Mouse (Mus musculus) myocyte (in vitro differentiated cells): ENCODE measurements around the gene Slc7a6. TPM values are rescaled to one million over a fixed set of nuclear protein-coding genes. Genes with fewer than 3 reads are reported as not detected.

Source experiments
- H3K27me3 ChIP-seq: one replicate; pipeline ENCODE4 v1.6.1; 2011; ENCODE audit not compliant: control insufficient read depth, insufficient read depth, insufficient read length
- H3K36me3 ChIP-seq: one replicate; pipeline ENCODE4 v1.6.1; 2011; ENCODE audit not compliant: control insufficient read depth, insufficient read depth
- H3K4me2 ChIP-seq: one replicate; pipeline ENCODE4 v1.6.1; 2011; ENCODE audit warnings: low read depth, control low read depth
- H3K4me3 ChIP-seq: one replicate; pipeline ENCODE4 v1.5.1; 2011; ENCODE audit warnings: mild to moderate bottlenecking, control low read depth, moderate library complexity
- H3K79me2 ChIP-seq: one replicate; pipeline ENCODE4 v1.6.1; 2011; ENCODE audit not compliant: control insufficient read depth, insufficient read depth
- H3ac ChIP-seq: one replicate; pipeline ENCODE4 v1.6.1; 2011; ENCODE audit not compliant: control insufficient read depth, insufficient read length
- CEBPB ChIP-seq: IDR thresholded peaks from 2 replicates; pipeline ENCODE4 v1.6.1; 2011; ENCODE audit warnings: mild to moderate bottlenecking, moderate library complexity; ENCODE audit not compliant: poor library complexity, insufficient read depth, severe bottlenecking
- E2F4 ChIP-seq: IDR thresholded peaks from one replicate; pipeline ENCODE4 v1.6.1; 2011; ENCODE audit warnings: mild to moderate bottlenecking, control low read depth, moderate library complexity; ENCODE audit not compliant: insufficient read depth
- MAX ChIP-seq: IDR thresholded peaks from one replicate; pipeline ENCODE4 v1.6.1; 2011; ENCODE audit warnings: low read depth, mild to moderate bottlenecking, control low read depth
- MYOD1 ChIP-seq, 3 experiments: IDR thresholded peaks; one replicate each; pipeline ENCODE4 v1.6.1; 2011; ENCODE audit warnings: control low read depth in 2 of 3, low read depth in 2 of 3, mild to moderate bottlenecking in 2 of 3, moderate library complexity in 1 of 3; ENCODE audit not compliant: insufficient read length in 2 of 3, control insufficient read depth in 1 of 3
- MYOG ChIP-seq, 3 experiments: IDR thresholded peaks; one replicate each; pipeline ENCODE4 v1.6.1; 2011; ENCODE audit warnings: control low read depth in 2 of 3, low read depth in 2 of 3, mild to moderate bottlenecking in 2 of 3; ENCODE audit not compliant: insufficient read length in 2 of 3, control insufficient read depth in 1 of 3, insufficient read depth in 1 of 3
- POLR2A ChIP-seq: IDR thresholded peaks from one replicate; pipeline ENCODE4 v1.6.1; 2011; ENCODE audit warnings: low read depth, mild to moderate bottlenecking, control low read depth, moderate library complexity; ENCODE audit not compliant: insufficient read length
- POLR2AphosphoS2 ChIP-seq: IDR thresholded peaks from one replicate; pipeline ENCODE4 v1.6.1; 2011; ENCODE audit warnings: low read depth, control low read depth; ENCODE audit not compliant: insufficient read length
- REST ChIP-seq: IDR thresholded peaks from one replicate; pipeline ENCODE4 v1.6.1; 2011; ENCODE audit warnings: mild to moderate bottlenecking, control low read depth, moderate library complexity; ENCODE audit not compliant: insufficient read depth, insufficient read length
- SRF ChIP-seq: IDR thresholded peaks from one replicate; pipeline ENCODE4 v1.6.1; 2011; ENCODE audit warnings: low read depth; ENCODE audit not compliant: control insufficient read depth, insufficient read length
- TCF12 ChIP-seq: IDR thresholded peaks from one replicate; pipeline ENCODE4 v1.6.1; 2011; ENCODE audit warnings: mild to moderate bottlenecking, control low read depth; ENCODE audit not compliant: poor library complexity, insufficient read depth, severe bottlenecking
- TCF3 ChIP-seq: IDR thresholded peaks from one replicate; pipeline ENCODE4 v1.6.1; 2011; ENCODE audit warnings: low read depth, control low read depth; ENCODE audit not compliant: insufficient read length
- USF1 ChIP-seq: IDR thresholded peaks from one replicate; pipeline ENCODE4 v1.6.1; 2011; ENCODE audit warnings: low read depth, mild to moderate bottlenecking, control low read depth, moderate library complexity
- polyA plus RNA-seq: library from polyadenylated mRNA; unstranded; fragments of >200 nt; fragmentation: generic; extraction: Trizol; gene quantifications from one replicate; pipeline ENCODE4 v1.2.1, GENCODE M21; 2012; ENCODE audit warnings: missing spikeins

Gene Slc7a6
- polyA plus RNA-seq, 1 experiment, result 12.8 TPM

DNA sequence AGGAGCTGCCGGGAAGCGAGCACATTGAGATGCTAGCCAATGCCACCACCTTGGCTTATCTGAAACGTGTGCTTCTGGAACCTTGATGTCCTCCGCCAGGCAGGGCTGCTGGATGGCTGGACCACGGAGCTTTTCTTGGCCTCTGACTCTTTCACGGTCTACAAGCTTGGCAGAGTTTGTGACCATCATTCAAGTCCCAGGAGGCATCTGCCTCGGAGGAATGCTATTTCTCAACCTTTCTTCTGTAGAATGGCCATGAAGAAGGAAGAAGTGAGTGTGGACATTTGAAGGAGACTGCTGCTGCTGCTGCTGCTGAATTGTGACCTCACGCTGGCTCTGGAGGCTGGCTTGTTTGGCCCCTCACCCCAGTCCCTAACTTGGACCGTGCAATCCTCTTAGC is 5.4 kb upstream of the Slc7a6 start:
- H3K79me2 ChIP-seq, result no peaks in the 10 kb centered on the region
- H3ac ChIP-seq, result no peak overlapping the region
- no peak overlapping the region for H3K4me2 ChIP-seq
- peaks cover 7% of the 10 kb centered on the region for H3K36me3 ChIP-seq
- TF ChIP-seq REST (no peak), USF1 (no peak), POLR2AphosphoS2 (no peak), MAX (no peak), TCF12 (no peak), POLR2A (no peak), MYOD1 (IDR thresholded peaks at IDR 0.05; ENCODE audit: control insufficient read depth in 1 of 3, insufficient read length in 2 of 3, low read depth in 2 of 3) (no peak), CEBPB (no peak), SRF (no peak), TCF3 (no peak), E2F4 (no peak), MYOG (IDR thresholded peaks at IDR 0.05; ENCODE audit: control insufficient read depth in 1 of 3, insufficient read depth in 1 of 3, insufficient read length in 2 of 3, low read depth in 2 of 3) (no peak)
- no peak overlapping the region for H3K4me3 ChIP-seq
- no peaks in the 10 kb centered on the region for H3K27me3 ChIP-seq

DNA sequence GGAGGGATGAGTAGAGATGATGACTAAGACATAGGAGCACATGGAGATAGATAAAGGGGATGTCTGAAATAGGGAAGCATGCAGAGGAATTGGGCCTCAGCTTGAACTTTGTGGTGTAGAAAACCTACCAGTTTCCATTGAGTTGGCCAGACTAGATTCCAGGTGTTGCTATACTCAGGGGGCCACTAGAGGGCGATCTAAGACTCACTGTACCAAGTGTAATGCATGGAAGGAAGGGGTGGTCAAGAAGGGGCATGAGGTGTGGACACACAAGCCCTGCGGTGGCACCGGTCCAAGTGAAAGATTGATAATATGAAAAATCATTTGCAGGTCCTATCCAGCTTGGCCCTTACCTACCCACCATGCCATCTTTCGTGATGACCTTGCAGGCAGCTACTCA is 3.2 kb upstream of the Slc7a6 start:
- peaks cover 16% of the 10 kb centered on the region for H3K79me2 ChIP-seq
- no peak overlapping the region for H3K4me3 ChIP-seq
- H3K4me2 ChIP-seq, result no peak overlapping the region
- no peak overlapping the region for H3ac ChIP-seq
- TF ChIP-seq REST (no peak), USF1 (no peak)
- H3K27me3 ChIP-seq, result no peaks in the 10 kb centered on the region
- peaks cover 6% of the 10 kb centered on the region for H3K36me3 ChIP-seq

DNA sequence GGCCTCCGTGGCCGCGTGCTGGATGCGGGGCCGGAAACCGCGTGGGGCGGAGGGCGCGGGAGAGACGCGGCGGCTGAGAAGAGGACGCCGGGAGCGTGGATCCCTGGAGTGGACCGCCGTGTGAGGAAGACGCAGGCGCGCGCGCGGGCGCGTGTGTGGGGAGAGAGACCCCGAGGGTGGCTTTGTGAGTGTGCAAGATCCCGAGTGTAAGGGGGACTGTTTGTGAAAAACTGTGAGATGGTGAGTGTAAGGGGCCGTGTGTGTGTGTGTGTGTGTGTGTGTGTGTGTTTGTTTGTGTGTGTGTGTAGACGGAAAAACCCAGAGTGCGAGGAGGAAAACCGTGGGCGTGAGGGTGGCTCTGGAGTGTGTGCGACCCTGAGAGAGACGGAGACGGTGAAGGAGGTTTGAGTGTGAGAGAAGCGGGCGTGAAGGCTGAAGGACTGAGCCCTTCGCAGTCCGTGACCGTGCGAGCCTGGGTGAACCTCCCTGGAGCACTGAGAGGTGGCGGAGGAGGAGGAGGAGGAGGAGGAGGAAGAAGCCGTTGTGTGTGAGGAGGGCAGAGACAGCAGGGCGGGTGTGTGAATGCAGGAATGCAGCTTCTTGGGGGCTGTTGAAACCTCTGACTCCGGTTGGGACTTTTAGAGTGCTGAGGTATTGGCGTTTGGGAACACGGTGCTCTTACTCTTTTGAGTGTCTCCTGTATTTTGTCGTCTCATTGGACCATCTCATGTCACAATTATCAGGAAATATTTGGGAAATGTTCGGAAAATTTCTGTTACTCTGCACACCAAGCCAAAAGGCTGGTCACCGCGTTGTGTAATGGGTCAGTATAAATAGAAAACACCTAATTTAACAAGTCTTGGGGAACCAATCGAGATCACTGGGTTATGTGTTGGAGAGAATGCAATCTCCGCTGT is 618 bp downstream of the Slc7a6 start:
- no peaks in the 10 kb centered on the region for H3K27me3 ChIP-seq
- H3K4me2 ChIP-seq, result peak overlapping the region; percentile 100
- H3ac ChIP-seq, result peak overlapping the region; percentile 74
- TF ChIP-seq POLR2A (peak; percentile 40), TCF3 (no peak), MYOG (IDR thresholded peaks at IDR 0.05; ENCODE audit: control insufficient read depth in 1 of 3, insufficient read depth in 1 of 3, insufficient read length in 2 of 3, low read depth in 2 of 3) (no peak), REST (no peak), MAX (no peak)
- peak overlapping the region; percentile 89 for H3K4me3 ChIP-seq
- H3K36me3 ChIP-seq, result peaks cover 2% of the 10 kb centered on the region
- peaks cover 31% of the 10 kb centered on the region for H3K79me2 ChIP-seq

DNA sequence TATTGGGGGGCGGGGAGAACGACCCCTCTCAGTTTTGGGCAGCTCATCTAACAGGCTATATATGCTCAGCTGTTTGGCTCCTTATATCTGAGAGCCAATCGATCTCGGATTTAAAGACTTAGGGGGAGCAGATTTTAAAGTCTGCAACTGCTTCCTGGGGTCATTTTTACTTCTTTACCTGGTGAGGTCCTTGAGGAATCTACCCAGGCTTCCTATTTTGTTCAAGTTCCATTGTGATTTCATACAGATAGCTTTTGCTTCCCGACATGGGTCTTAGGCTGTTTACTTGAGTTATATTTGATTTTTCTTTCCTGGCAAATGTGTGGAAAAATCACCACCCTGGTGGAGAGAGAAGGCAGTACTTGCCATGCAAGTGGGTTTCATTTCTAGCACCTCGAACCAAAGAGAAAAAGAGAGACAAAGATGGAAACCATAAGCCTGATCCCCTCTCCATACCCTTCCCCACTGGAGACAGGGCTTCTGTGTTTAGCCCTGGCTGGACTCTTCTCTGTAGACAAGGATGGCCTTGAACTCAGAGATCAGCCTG is 1.4 kb downstream of the Slc7a6 start:
- peak overlapping the region; percentile 74 for H3ac ChIP-seq
- H3K27me3 ChIP-seq, result no peaks in the 10 kb centered on the region
- no peaks in the 10 kb centered on the region for H3K36me3 ChIP-seq
- peaks cover 34% of the 10 kb centered on the region for H3K79me2 ChIP-seq
- H3K4me2 ChIP-seq, result peak overlapping the region; percentile 100
- TF ChIP-seq MAX (no peak), TCF3 (no peak), POLR2AphosphoS2 (no peak)
- H3K4me3 ChIP-seq, result peak overlapping the region; percentile 89

DNA sequence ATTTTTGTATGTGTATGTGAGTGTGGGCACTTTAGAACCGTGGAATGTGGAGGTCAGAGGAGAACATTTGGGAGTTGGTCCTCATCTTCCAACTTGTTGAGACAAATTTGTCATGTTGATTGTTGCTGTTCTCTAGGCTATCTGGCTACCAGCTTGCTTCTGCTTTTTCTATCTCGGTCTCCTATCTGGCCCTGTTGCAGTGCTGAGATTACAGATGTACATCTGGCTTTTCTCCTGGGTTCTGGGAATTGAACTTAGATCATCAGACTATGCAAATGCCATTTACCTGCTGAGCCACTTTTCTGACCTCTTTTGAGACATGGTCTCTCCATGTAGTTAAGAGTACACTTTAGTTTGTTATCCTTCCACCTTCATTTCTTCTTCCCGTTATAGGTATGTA is 4.9 kb downstream of the Slc7a6 start:
- peaks cover 57% of the 10 kb centered on the region for H3K79me2 ChIP-seq
- H3ac ChIP-seq, result no peak overlapping the region
- TF ChIP-seq MAX, result no peak
- TF ChIP-seq TCF3, result no peak
- TF ChIP-seq SRF, result no peak
- no peak for TF ChIP-seq USF1
- no peak for TF ChIP-seq MYOD1 (IDR thresholded peaks at IDR 0.05; ENCODE audit: control insufficient read depth in 1 of 3, insufficient read length in 2 of 3, low read depth in 2 of 3)
- no peak for TF ChIP-seq E2F4
- TF ChIP-seq POLR2AphosphoS2, result no peak
- TF ChIP-seq REST, result no peak
- no peak for TF ChIP-seq CEBPB
- TF ChIP-seq TCF12, result no peak
- TF ChIP-seq POLR2A, result no peak
- H3K4me3 ChIP-seq, result no peak overlapping the region
- no peak overlapping the region for H3K4me2 ChIP-seq
- no peaks in the 10 kb centered on the region for H3K36me3 ChIP-seq
- H3K27me3 ChIP-seq, result no peaks in the 10 kb centered on the region
